Mouse (Mus musculus): ENCODE measurements around the gene Rabl3. TPM values are rescaled to one million over a fixed set of nuclear protein-coding genes. Genes with fewer than 3 reads are reported as not detected.

Gene Rabl3
- polyA plus RNA-seq, 1 experiment from 2014 or later = 18.8 TPM

DNA sequence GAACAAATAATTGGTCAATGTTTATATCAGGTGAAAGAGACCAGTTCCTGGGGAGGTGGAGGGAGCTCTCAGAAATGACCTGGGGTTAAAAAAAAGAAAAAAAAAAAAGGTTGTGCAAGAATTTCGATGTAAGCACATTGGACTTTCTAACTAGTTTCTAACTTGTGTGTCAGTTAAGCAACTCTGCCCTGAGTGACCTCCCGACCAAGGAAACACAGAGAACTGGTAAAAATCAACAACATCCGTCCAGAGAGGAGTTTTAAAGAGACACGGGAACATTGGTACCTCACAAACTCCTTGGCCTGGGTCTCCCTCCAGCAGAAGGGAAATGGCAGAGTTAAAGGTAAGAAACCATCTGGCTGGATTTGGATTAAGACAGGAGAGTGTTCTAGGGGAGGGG lies 40.3 kb downstream of the Rabl3 start, which contains the start of gene Hgd:
TSS of gene Hgd (plus strand) at position 160 of the 400 bp plus-strand sequence.
- no peaks in the 10 kb centered on the region for H3K36me3 ChIP-seq (ENCODE audit: control insufficient read depth, insufficient read depth, low read length)
- H3K9ac ChIP-seq (ENCODE audit: low read depth, low read length) = no peak within 1 kb of the TSS
- H3K27me3 ChIP-seq (ENCODE audit: control insufficient read depth, insufficient read depth, low read depth, low read length) = no peaks in the 10 kb centered on the region
- H3K4me1 ChIP-seq (ENCODE audit: control insufficient read depth, insufficient read depth, low read length) = peaks cover 17% of the 10 kb centered on the region
- no peaks in the 10 kb centered on the region for H3K9me3 ChIP-seq (replicated peaks; ENCODE audit: control insufficient read depth, low read length, poor library complexity, severe bottlenecking)
- no peak within 1 kb of the TSS for H3K4me2 ChIP-seq (ENCODE audit: low read length)
- no peak within 1 kb of the TSS for H3K4me3 ChIP-seq (ENCODE audit: low read depth, low read length)
- no peak within 1 kb of the TSS for H3K27ac ChIP-seq (ENCODE audit: low read length)
- ATAC-seq = no peak
- 75% methylated on average over 4 of the region's 4 CpGs for WGBS

GRCm38 (mm10) chr16:37580651-37581050 lies 41.0 kb downstream of the Rabl3 start:
- Histone ChIP-seq H3K4me1 (ENCODE audit: control insufficient read depth, insufficient read depth, low read length) (peaks cover 20% of the 10 kb centered on the region), H3K9me3 (replicated peaks; ENCODE audit: control insufficient read depth, low read length, poor library complexity, severe bottlenecking) (no peaks in the 10 kb centered on the region), H3K27me3 (ENCODE audit: control insufficient read depth, insufficient read depth, low read depth, low read length) (no peaks in the 10 kb centered on the region), H3K9ac (ENCODE audit: low read depth, low read length) (no peak overlapping the region), H3K27ac (ENCODE audit: low read length) (no peak overlapping the region), H3K4me2 (ENCODE audit: low read length) (no peak overlapping the region), H3K4me3 (ENCODE audit: low read depth, low read length) (no peak overlapping the region), H3K36me3 (ENCODE audit: control insufficient read depth, insufficient read depth, low read length) (no peaks in the 10 kb centered on the region)
- no peak for ATAC-seq
- WGBS = 75% methylated on average over 4 of the region's 4 CpGs

DNA sequence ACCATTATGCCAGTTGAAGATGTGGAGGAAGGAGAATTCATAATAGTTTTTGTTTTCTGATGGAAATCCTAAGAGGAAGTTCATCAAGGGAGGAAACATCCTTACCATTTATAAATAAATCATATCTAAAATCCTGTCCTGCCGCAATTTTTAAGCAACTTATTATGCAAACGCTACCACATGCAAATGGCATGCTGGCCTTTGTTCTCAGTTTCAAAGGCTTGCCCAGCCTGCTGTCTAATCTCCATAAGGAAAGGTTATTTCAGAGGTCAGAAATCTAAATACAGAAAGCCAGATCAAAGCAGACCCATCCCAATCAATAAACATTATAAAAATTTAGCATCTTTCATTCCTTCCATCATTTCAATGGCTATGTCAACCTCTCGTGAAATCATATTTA lies 42.2 kb downstream of the Rabl3 start:
- Histone ChIP-seq H3K9ac (ENCODE audit: low read depth, low read length) (no peak overlapping the region), H3K27ac (ENCODE audit: low read length) (no peak overlapping the region), H3K4me1 (ENCODE audit: control insufficient read depth, insufficient read depth, low read length) (peaks cover 20% of the 10 kb centered on the region), H3K9me3 (replicated peaks; ENCODE audit: control insufficient read depth, low read length, poor library complexity, severe bottlenecking) (no peaks in the 10 kb centered on the region), H3K27me3 (ENCODE audit: control insufficient read depth, insufficient read depth, low read depth, low read length) (no peaks in the 10 kb centered on the region), H3K4me3 (ENCODE audit: low read depth, low read length) (no peak overlapping the region), H3K36me3 (ENCODE audit: control insufficient read depth, insufficient read depth, low read length) (no peaks in the 10 kb centered on the region), H3K4me2 (ENCODE audit: low read length) (no peak overlapping the region)
- no peak for ATAC-seq
- 24% methylated on average over 3 of the region's 3 CpGs for WGBS

GRCm38 (mm10) chr16:37583306-37583705 lies 43.6 kb downstream of the Rabl3 start:
- no peaks in the 10 kb centered on the region for H3K36me3 ChIP-seq (ENCODE audit: control insufficient read depth, insufficient read depth, low read length)
- H3K9ac ChIP-seq (ENCODE audit: low read depth, low read length) = no peak overlapping the region
- H3K9me3 ChIP-seq (replicated peaks; ENCODE audit: control insufficient read depth, low read length, poor library complexity, severe bottlenecking) = no peaks in the 10 kb centered on the region
- H3K27me3 ChIP-seq (ENCODE audit: control insufficient read depth, insufficient read depth, low read depth, low read length) = no peaks in the 10 kb centered on the region
- H3K4me1 ChIP-seq (ENCODE audit: control insufficient read depth, insufficient read depth, low read length) = peaks cover 20% of the 10 kb centered on the region
- no peak overlapping the region for H3K27ac ChIP-seq (ENCODE audit: low read length)
- 67% methylated on average over 3 of the region's 3 CpGs for WGBS
- no peak overlapping the region for H3K4me2 ChIP-seq (ENCODE audit: low read length)
- ATAC-seq = no peak
- no peak overlapping the region for H3K4me3 ChIP-seq (ENCODE audit: low read depth, low read length)

DNA sequence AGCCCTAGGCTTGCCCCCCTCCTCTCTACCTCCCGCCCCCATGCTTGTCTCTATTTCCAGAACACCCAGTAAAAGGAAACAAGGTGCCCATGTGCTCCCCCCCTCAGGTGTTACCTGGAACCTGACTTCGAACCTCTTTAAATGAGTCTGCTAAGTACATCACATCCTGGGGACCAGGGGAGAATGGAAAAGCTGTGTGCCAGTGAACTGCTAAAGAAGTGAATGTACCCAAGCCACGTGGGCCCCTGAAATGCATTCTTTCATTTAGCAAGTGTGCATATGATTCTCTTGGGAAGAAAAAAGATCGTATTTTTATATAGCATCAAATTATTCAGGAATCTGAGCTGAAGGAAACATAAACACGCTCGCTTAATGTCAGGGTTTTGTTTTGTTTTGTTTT lies 44.1 kb downstream of the Rabl3 start:
- ATAC-seq = no peak
- no peak overlapping the region; the same call in 1 of the 2 replicates for H3K4me3 ChIP-seq (ENCODE audit: low read depth, low read length)
- H3K27ac ChIP-seq (ENCODE audit: low read length) = peak overlapping the region; percentile 84
- H3K4me1 ChIP-seq (ENCODE audit: control insufficient read depth, insufficient read depth, low read length) = peaks cover 20% of the 10 kb centered on the region
- H3K4me2 ChIP-seq (ENCODE audit: low read length) = peak overlapping the region; percentile 53
- no peaks in the 10 kb centered on the region for H3K27me3 ChIP-seq (ENCODE audit: control insufficient read depth, insufficient read depth, low read depth, low read length)
- 27% methylated on average over 6 of the region's 6 CpGs for WGBS
- no peak overlapping the region; the same call in 1 of the 2 replicates for H3K9ac ChIP-seq (ENCODE audit: low read depth, low read length)
- no peaks in the 10 kb centered on the region for H3K9me3 ChIP-seq (replicated peaks; ENCODE audit: control insufficient read depth, low read length, poor library complexity, severe bottlenecking)
- H3K36me3 ChIP-seq (ENCODE audit: control insufficient read depth, insufficient read depth, low read length) = no peaks in the 10 kb centered on the region

DNA sequence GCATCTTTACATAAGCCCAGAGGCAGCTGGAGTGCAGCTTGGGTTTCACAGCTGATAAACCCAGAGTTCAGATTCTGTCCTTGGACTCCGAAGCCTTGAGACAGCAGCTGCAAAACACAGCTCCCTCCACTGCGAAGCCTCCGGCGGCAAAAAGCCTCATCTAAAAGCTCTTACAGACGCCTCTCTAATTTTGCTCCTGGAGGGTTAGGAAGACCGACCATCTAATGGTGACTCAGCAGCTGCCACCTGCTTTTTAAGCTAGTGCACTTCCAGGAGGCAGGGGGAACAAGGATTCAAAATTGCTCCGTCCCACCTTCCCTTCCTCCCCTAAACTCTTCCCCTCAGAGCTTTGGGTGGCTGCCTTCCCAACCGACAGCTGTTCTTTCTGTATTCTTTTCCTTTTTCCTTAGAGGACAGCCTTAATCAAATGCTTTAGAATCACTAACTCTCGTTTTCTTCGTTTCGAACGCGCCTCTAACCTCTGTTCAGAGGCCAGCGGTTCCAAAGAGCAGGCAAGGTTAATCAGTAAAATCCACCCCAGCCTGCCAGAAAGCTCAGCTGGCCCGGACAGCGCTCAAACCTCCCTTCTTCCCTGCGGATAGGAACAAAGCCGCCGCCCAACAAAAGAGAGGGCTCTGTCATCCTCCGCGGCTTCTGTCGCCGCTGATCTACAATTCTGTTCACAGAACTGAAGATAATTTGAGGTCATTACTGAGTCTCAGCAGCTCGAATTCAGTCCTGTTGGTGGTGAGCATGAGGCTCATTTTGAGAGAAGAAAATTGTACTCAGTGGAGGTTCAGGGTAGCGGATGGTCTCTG lies 44.7 kb downstream of the Rabl3 start:
- Histone ChIP-seq H3K9me3 (replicated peaks; ENCODE audit: control insufficient read depth, low read length, poor library complexity, severe bottlenecking) (no peaks in the 10 kb centered on the region), H3K4me1 (ENCODE audit: control insufficient read depth, insufficient read depth, low read length) (peaks cover 20% of the 10 kb centered on the region), H3K36me3 (ENCODE audit: control insufficient read depth, insufficient read depth, low read length) (no peaks in the 10 kb centered on the region), H3K4me2 (ENCODE audit: low read length) (peak overlapping the region; percentile 53), H3K9ac (ENCODE audit: low read depth, low read length) (peak overlapping the region; percentile 57), H3K4me3 (ENCODE audit: low read depth, low read length) (peak overlapping the region; percentile 22), H3K27me3 (ENCODE audit: control insufficient read depth, insufficient read depth, low read depth, low read length) (no peaks in the 10 kb centered on the region), H3K27ac (ENCODE audit: low read length) (peak overlapping the region; percentile 84)
- WGBS = under 1% methylated on average over 25 of the region's 25 CpGs
- ATAC-seq = peak; percentile 77

GRCm38 (mm10) chr16:37585129-37585563 lies 45.5 kb downstream of the Rabl3 start:
- no peaks in the 10 kb centered on the region for H3K36me3 ChIP-seq (ENCODE audit: control insufficient read depth, insufficient read depth, low read length)
- peaks cover 20% of the 10 kb centered on the region for H3K4me1 ChIP-seq (ENCODE audit: control insufficient read depth, insufficient read depth, low read length)
- no peaks in the 10 kb centered on the region for H3K27me3 ChIP-seq (ENCODE audit: control insufficient read depth, insufficient read depth, low read depth, low read length)
- ATAC-seq = peak; percentile 56; the same call in 1 of the 2 replicates
- H3K27ac ChIP-seq (ENCODE audit: low read length) = peak overlapping the region; percentile 84
- 36% methylated on average over 8 of the region's 8 CpGs for WGBS
- H3K4me2 ChIP-seq (ENCODE audit: low read length) = peak overlapping the region; percentile 53
- H3K4me3 ChIP-seq (ENCODE audit: low read depth, low read length) = no peak overlapping the region
- no peaks in the 10 kb centered on the region for H3K9me3 ChIP-seq (replicated peaks; ENCODE audit: control insufficient read depth, low read length, poor library complexity, severe bottlenecking)
- no peak overlapping the region; the same call in 1 of the 2 replicates for H3K9ac ChIP-seq (ENCODE audit: low read depth, low read length)

GRCm38 (mm10) chr16:37590921-37591320 lies 51.2 kb downstream of the Rabl3 start:
- peak; percentile 41 for ATAC-seq
- WGBS = 81% methylated on average over 3 of the region's 3 CpGs
- peaks cover 3% of the 10 kb centered on the region; the same call in 1 of the 2 replicates for H3K4me1 ChIP-seq (ENCODE audit: control insufficient read depth, insufficient read depth, low read length)

GRCm38 (mm10) chr16:37591551-37591950 lies 51.9 kb downstream of the Rabl3 start:
- Histone ChIP-seq H3K36me3 (ENCODE audit: control insufficient read depth, insufficient read depth, low read length) (no peaks in the 10 kb centered on the region), H3K9ac (ENCODE audit: low read depth, low read length) (no peak overlapping the region), H3K27me3 (ENCODE audit: control insufficient read depth, insufficient read depth, low read depth, low read length) (no peaks in the 10 kb centered on the region), H3K9me3 (replicated peaks; ENCODE audit: control insufficient read depth, low read length, poor library complexity, severe bottlenecking) (no peaks in the 10 kb centered on the region), H3K4me1 (ENCODE audit: control insufficient read depth, insufficient read depth, low read length) (peaks cover 3% of the 10 kb centered on the region; the same call in 1 of the 2 replicates), H3K4me3 (ENCODE audit: low read depth, low read length) (no peak overlapping the region), H3K4me2 (ENCODE audit: low read length) (no peak overlapping the region), H3K27ac (ENCODE audit: low read length) (no peak overlapping the region)
- 93% methylated on average over 8 of the region's 8 CpGs for WGBS
- no peak for ATAC-seq

More at GRCm38 (mm10) chr16:37590921-37591320, 51.2 kb downstream of the Rabl3 start:
- Histone ChIP-seq H3K9me3 (replicated peaks; ENCODE audit: control insufficient read depth, low read length, poor library complexity, severe bottlenecking) (no peaks in the 10 kb centered on the region), H3K27me3 (ENCODE audit: control insufficient read depth, insufficient read depth, low read depth, low read length) (no peaks in the 10 kb centered on the region), H3K4me2 (ENCODE audit: low read length) (no peak overlapping the region), H3K4me3 (ENCODE audit: low read depth, low read length) (no peak overlapping the region), H3K36me3 (ENCODE audit: control insufficient read depth, insufficient read depth, low read length) (no peaks in the 10 kb centered on the region), H3K27ac (ENCODE audit: low read length) (0 out of 2 replicates have a peak overlapping the region, but pooled peaks have one; percentile 1), H3K9ac (ENCODE audit: low read depth, low read length) (no peak overlapping the region)
